Mouse (Mus musculus) urinary bladder, postnatal 0 days (tissue): Measurements from ENCODE around the gene Vmn1r25. TPM values are rescaled to one million over a fixed set of nuclear protein-coding genes. Genes with fewer than 3 reads are reported as not detected.

Experiments
- polyA plus RNA-seq: library from polyadenylated mRNA; unstranded; fragments of >200 nt; fragmentation: Nextera tagmentation; extraction: Ambion mirVana; gene quantifications from 2 replicates; pipeline ENCODE4 v1.2.1, GENCODE M21; 2015

The Vmn1r25 gene
- not detected in 2 replicates for polyA plus RNA-seq

GRCm38 (mm10) chr6:57980710-57981109, at the start of gene Vmn1r25:
TSS of gene Vmn1r25 (minus strand) at chr6:57980810.

DNA sequence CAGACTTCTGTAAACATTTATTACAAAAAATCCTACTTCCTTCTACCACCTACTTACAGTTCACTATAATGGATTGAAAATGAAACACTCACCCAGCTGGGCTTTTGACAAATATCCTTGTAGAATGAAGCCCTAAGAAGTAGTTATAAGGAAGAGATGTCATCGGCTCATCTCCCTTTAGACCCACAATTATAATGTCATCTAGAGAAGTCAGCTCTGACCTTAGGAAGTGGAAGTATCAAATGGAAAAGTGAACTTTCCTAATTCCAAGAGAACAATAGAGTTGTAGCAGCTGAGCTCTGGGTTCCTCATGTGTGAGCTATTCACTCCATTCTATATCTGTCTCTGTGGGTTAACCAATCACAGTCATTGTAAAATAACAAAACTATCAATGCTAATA, 34.4 kb upstream of the Vmn1r25 start, which contains the start of gene Vmn1r26:
Gene Vmn1r26, minus strand, starts transcription at position 101 of the 400 bp plus-strand sequence.

DNA sequence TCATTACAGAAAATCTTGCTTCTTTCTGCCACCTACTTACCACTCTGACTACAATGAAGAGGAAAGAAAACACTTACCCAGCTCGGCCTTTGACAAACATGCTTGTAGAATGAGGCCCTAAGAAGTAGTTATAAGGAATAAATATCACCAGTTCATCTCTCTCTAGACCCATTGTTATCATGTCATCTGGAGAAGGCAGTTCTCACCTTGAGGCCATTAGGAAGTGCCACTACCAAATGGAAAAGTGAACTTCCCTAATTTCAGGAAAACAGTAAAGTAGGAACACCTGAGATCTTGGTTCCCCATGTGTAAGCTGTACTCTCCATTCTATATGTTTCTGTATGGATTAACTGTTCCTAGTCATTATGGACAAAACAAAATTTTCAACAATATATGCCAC, 19.2 kb downstream of the Vmn1r25 start, which contains the start of gene Vmn1r24:
Gene Vmn1r24, minus strand, starts transcription at position 101 of the 400 bp plus-strand sequence.

Other genes with a start within 250 kb of the Vmn1r25 start
- gene Vopp1, start 155.7 kb downstream of the Vmn1r25 start, polyA plus RNA-seq, result 22.1 and 22.7 TPM in 2 replicates
- gene Vmn1r21, start 130.5 kb downstream of the Vmn1r25 start, polyA plus RNA-seq, result not detected in 2 replicates
- gene Vmn1r22, start 72.8 kb downstream of the Vmn1r25 start, polyA plus RNA-seq, result not detected in 2 replicates
- gene Vmn1r23, start 54.0 kb downstream of the Vmn1r25 start, polyA plus RNA-seq, result not detected in 2 replicates
- not detected in 2 replicates for gene Vmn1r24, start 19.3 kb downstream of the Vmn1r25 start, polyA plus RNA-seq
- not detected in 2 replicates for gene Vmn1r26, start 34.3 kb upstream of the Vmn1r25 start, polyA plus RNA-seq
- not detected in 2 replicates for gene Vmn1r27, start 238.0 kb upstream of the Vmn1r25 start, polyA plus RNA-seq